Mouse (Mus musculus): ENCODE data around the gene A930017K11Rik.

GRCm38 (mm10) chr17:25943769-25944168 lies 8.6 kb downstream of the A930017K11Rik start:
- TF ChIP-seq CTCF (IDR thresholded peaks at IDR 0.05 in 2 of 3, conservative IDR thresholded peaks at IDR 0.05 in 1 of 3; ENCODE audit: control insufficient read depth in 1 of 3, insufficient read depth in 1 of 3, low read depth in 2 of 3, low read length in 3 of 3, poor library complexity in 1 of 3, severe bottlenecking in 1 of 3) (no peak), GATA1 (IDR thresholded peaks at IDR 0.05; ENCODE audit: low read depth, low read length) (no peak), TAL1 (IDR thresholded peaks at IDR 0.05; ENCODE audit: low read length) (no peak), ZKSCAN1 (IDR thresholded peaks at IDR 0.05; ENCODE audit: low read depth, low read length) (no peak), POLR2A (IDR thresholded peaks at IDR 0.05; ENCODE audit: control insufficient read depth in 1 of 2, insufficient read depth in 1 of 2, low read depth in 1 of 2, low read length in 2 of 2, poor library complexity in 1 of 2) (no peak), EP300 (IDR thresholded peaks at IDR 0.05; ENCODE audit: low read depth in 1 of 2, low read length in 2 of 2) (no peak), USF1 (IDR thresholded peaks at IDR 0.05; ENCODE audit: low read depth, low read length) (no peak), TBP (IDR thresholded peaks at IDR 0.05; ENCODE audit: low read depth, low read length) (no peak), RAD21 (IDR thresholded peaks at IDR 0.05; ENCODE audit: low read depth, low read length) (no peak), USF2 (IDR thresholded peaks at IDR 0.05; ENCODE audit: borderline replicate concordance in 1 of 2, insufficient read depth in 1 of 2, low read depth in 1 of 2, low read length in 2 of 2) (no peak)

All from MEL (cell line).